ENCODE assay signal across 17 mouse cellular contexts in the genomic region with DNA sequence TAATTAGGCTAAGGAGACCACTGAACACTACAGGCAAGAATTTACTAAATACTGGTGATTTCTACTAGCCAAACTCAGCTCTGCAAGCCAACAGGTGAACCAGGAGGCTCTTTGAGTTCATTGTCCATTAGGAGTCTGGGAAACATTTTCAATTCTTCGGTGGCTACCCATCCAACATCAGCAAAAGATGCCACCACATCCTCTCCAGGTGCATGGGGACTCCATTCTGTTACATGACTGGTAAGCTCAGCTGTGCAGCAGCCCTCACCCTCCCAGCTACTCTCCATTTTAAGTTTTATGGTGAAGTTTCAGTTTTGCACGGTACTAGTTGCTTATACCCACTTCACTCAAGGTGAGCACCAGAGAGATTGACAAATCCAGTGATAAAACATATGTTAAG.
"Had no signal": no experiment of that assay in that cellular context is flagged by ENCODE, and none has a peak within 500 bp of the region (broad histone marks: within the 10 kb centered on the region; RNA-seq: fewer than 3 reads in every experiment).

No protein-coding gene starts in this region.

- H3K4me2 ChIP-seq: neural tube, embryonic 12.5 days; neural tube, embryonic 13.5 days; neural tube, embryonic 15.5 days; stomach, embryonic 15.5 days had no signal

- H3K4me3 ChIP-seq: neural tube, embryonic 12.5 days; neural tube, embryonic 13.5 days; neural tube, embryonic 15.5 days; stomach, embryonic 15.5 days had no signal

- H3K27me3 ChIP-seq: neural tube, embryonic 12.5 days; neural tube, embryonic 13.5 days; neural tube, embryonic 15.5 days; stomach, embryonic 15.5 days had no signal

- H3K9ac ChIP-seq: neural tube, embryonic 12.5 days; neural tube, embryonic 13.5 days; neural tube, embryonic 15.5 days; stomach, embryonic 15.5 days had no signal

- H3K9me3 ChIP-seq: neural tube, embryonic 12.5 days; neural tube, embryonic 13.5 days; neural tube, embryonic 15.5 days; stomach, embryonic 15.5 days had no signal

- H3K27ac ChIP-seq: neural tube, embryonic 12.5 days; neural tube, embryonic 13.5 days; neural tube, embryonic 15.5 days; stomach, embryonic 15.5 days; stomach, postnatal 0 days had no signal

- H3K36me3 ChIP-seq: neural tube, embryonic 12.5 days; neural tube, embryonic 13.5 days; neural tube, embryonic 15.5 days; stomach, embryonic 15.5 days had no signal

- H3K4me1 ChIP-seq: stomach, embryonic 15.5 days had no signal

- DNase-seq: retina, postnatal 1 day; right cerebral cortex, adult 18-20 months; right cerebral cortex, postnatal 14 days; right cerebral cortex, postnatal 25 days; right cerebral cortex, postnatal 4 days; spleen, adult 18-20 months; thymus, adult 18-20 months; thymus, adult 2 months; thymus, postnatal 14 days; thymus, postnatal 25 days; thymus, postnatal 36 days; thymus, postnatal 4 days had no signal
